Mouse (Mus musculus) embryonic fibroblast, embryonic 13.5 days (primary cell): ENCODE data around the gene Fbn1. TPM values are rescaled to one million over a fixed set of nuclear protein-coding genes. Genes with fewer than 3 reads are reported as not detected.
A peak's percentile ranks its signal among the peaks of the same experiment; 100 is the strongest.

ENCODE experiments used
- H3K27ac ChIP-seq: 2 replicates; pipeline ENCODE4 v1.5.1; 2012; ENCODE audit warnings: low read length, control low read depth, inconsistent platforms; ENCODE audit not compliant: insufficient read depth
- H3K4me1 ChIP-seq: 2 replicates; pipeline ENCODE4 v1.6.1; 2011; ENCODE audit warnings: low read length; ENCODE audit not compliant: control insufficient read depth, insufficient read depth
- H3K4me3 ChIP-seq: 2 replicates; pipeline ENCODE4 v1.5.1; 2011; ENCODE audit warnings: mild to moderate bottlenecking, control low read depth, low read length; ENCODE audit not compliant: insufficient read depth
- CTCF ChIP-seq: IDR thresholded peaks from 2 replicates; pipeline ENCODE4 v1.5.1; 2011; ENCODE audit warnings: mild to moderate bottlenecking, control low read depth, low read length, moderate library complexity, borderline replicate concordance; ENCODE audit not compliant: insufficient read depth
- POLR2A ChIP-seq: IDR thresholded peaks from 2 replicates; pipeline ENCODE4 v1.6.1; 2011; ENCODE audit warnings: low read depth, mild to moderate bottlenecking, control low read depth, low read length, moderate library complexity
- polyA plus RNA-seq: library from polyadenylated mRNA; stranded (reverse); fragments of >200 nt; gene quantifications from 2 replicates; pipeline ENCODE4 v1.2.4, GENCODE M21; 2011; ENCODE audit warnings: low read depth; ENCODE audit not compliant: missing spikeins, insufficient read length

Gene Fbn1
- 593 and 598 TPM in 2 replicates for polyA plus RNA-seq

- H3K27ac ChIP-seq, result peak within 1 kb of the TSS; percentile 87
- H3K4me3 ChIP-seq, result peak within 1 kb of the TSS; percentile 31
- no peak; the same call in 1 of the 2 replicates for TF ChIP-seq POLR2A
- no peak for TF ChIP-seq CTCF
- no peaks in the 10 kb centered on the region; the same call in 1 of the 2 replicates for H3K4me1 ChIP-seq
Measured at GRCm38 (mm10) chr2:125507893-125508292, at the start of gene Fbn1. Gene Fbn1, minus strand, starts transcription at chr2:125507993.

DNA sequence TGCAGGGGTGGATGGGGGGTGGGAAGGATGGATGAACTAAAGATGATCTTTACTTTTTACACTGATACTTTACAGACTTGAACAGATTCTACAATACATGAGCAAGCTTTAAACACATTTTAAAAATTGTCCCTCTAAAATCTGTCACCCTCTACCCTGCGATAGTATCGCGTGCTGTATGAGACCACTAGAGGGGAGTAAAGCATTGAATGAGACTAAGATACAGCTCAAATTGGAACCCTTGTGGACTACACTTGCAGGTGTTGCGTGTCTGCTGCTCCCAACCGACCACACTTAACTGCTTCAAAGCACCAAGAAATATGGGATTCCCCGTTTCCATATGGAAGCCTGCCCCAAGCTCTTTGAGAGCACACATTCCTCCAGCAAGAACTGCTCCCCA lies 48.0 kb upstream of the Fbn1 start:
- Histone ChIP-seq H3K27ac (no peak overlapping the region), H3K4me1 (peaks cover 3% of the 10 kb centered on the region)
- TF ChIP-seq CTCF, result no peak
- TF ChIP-seq POLR2A, result no peak

DNA sequence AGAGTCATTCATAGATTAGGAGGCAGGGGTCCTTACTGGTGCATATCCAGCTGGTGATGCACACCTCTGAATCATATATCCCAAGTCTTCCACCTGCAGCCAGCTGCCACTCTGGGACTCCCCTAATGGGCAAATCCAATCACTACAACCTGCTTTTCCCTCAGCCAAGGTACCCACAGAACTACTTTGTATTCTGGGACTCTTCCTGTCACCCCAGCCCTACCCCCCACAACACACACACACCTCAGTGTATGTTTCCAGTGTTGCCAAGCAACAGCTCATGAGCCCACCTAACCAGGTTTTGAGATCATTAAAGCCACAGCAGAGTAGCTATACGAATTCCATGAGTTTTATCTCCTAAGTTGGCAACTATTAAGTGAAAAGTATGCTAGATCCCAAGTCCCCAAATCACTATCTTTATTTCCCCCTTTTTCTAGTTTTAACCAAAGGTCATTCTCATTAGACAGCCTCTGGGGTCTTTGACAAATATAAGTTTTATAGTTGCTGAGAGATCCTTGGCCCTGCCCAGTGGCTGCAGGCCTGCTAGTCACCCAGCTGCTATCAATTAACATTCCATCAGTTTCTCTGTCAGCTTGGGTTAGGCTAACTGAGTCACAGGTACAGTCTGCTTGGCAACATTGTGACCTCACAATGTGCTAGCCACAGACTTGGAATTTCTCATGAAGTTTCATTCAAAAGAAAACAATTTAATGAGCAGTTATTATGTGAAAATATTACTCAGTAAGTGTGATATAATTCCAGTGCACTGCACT lies 41.2 kb upstream of the Fbn1 start:
- TF ChIP-seq POLR2A, result no peak
- no peak for TF ChIP-seq CTCF
- no peak overlapping the region for H3K4me3 ChIP-seq
- H3K4me1 ChIP-seq, result peaks cover 3% of the 10 kb centered on the region
- H3K27ac ChIP-seq, result 0 out of 2 replicates have a peak overlapping the region, but pooled peaks have one; percentile 4

More for the DNA sequence above, 48.0 kb upstream of the Fbn1 start:
- H3K4me3 ChIP-seq, result no peak overlapping the region

GRCm38 (mm10) chr2:125544986-125545385 lies 37.2 kb upstream of the Fbn1 start:
- Histone ChIP-seq H3K4me1 (peaks cover 9% of the 10 kb centered on the region), H3K4me3 (no peak overlapping the region), H3K27ac (peak overlapping the region; percentile 88)
- TF ChIP-seq CTCF, result no peak

DNA sequence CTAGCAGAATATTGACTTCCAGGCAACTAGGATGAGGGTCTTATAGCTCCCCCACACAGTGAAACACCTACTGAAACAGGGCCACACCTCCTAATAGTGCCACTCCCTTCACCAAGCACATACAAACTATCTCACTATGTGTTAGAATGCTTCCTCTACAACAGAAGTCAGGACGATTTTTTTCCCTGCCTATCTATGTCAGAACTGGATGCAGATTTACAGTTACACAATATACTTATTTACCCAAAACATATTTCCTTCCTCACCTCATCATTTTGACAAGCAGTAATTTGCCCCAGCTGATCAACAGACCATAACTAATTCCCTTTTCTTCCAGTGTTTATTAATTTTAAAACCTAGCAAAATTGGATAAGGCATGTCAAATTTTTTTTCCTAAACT lies 35.9 kb upstream of the Fbn1 start:
- no peak overlapping the region for H3K27ac ChIP-seq
- TF ChIP-seq CTCF (no peak), POLR2A (no peak)
- H3K4me1 ChIP-seq, result peaks cover 14% of the 10 kb centered on the region
- no peak overlapping the region for H3K4me3 ChIP-seq

- peaks cover 14% of the 10 kb centered on the region for H3K4me1 ChIP-seq
- TF ChIP-seq POLR2A (no peak), CTCF (no peak)
- H3K27ac ChIP-seq, result peak overlapping the region; percentile 63
- H3K4me3 ChIP-seq, result no peak overlapping the region
Measured at GRCm38 (mm10) chr2:125541451-125541850, 33.7 kb upstream of the Fbn1 start.

- H3K27ac ChIP-seq, result peak overlapping the region; percentile 75
- H3K4me3 ChIP-seq, result no peak overlapping the region
- TF ChIP-seq POLR2A (no peak), CTCF (no peak)
Measured at GRCm38 (mm10) chr2:125540579-125540978, 32.8 kb upstream of the Fbn1 start.

GRCm38 (mm10) chr2:125539640-125540039 lies 31.8 kb upstream of the Fbn1 start:
- H3K4me1 ChIP-seq, result peaks cover 14% of the 10 kb centered on the region
- TF ChIP-seq CTCF, result no peak
- TF ChIP-seq POLR2A, result no peak
- peak overlapping the region; percentile 75 for H3K27ac ChIP-seq
- no peak overlapping the region for H3K4me3 ChIP-seq

More at GRCm38 (mm10) chr2:125540579-125540978, 32.8 kb upstream of the Fbn1 start:
- peaks cover 14% of the 10 kb centered on the region for H3K4me1 ChIP-seq

DNA sequence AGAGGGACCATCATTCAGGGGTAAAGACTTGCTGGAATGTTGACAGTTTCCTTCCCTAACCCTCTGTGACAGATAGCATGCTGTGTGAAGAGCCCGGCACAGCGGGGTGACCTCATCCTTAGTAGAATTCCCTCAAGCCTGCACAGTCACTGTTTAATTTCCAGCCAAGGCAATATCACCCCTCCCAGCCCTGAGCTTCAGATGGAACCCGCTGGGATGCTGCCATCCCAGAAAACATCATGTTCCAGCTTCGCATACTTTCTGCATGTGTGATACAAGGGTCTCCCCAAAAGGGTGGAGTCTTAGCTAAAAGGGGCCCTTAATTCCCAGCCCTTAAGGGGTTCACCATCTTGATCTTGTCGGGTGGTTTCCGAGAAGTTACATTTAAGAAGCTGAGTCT lies 22.9 kb upstream of the Fbn1 start:
- Histone ChIP-seq H3K4me1 (peaks cover 18% of the 10 kb centered on the region; the same call in 1 of the 2 replicates), H3K27ac (peak overlapping the region; percentile 82), H3K4me3 (no peak overlapping the region)
- TF ChIP-seq CTCF, result no peak
- TF ChIP-seq POLR2A, result no peak

DNA sequence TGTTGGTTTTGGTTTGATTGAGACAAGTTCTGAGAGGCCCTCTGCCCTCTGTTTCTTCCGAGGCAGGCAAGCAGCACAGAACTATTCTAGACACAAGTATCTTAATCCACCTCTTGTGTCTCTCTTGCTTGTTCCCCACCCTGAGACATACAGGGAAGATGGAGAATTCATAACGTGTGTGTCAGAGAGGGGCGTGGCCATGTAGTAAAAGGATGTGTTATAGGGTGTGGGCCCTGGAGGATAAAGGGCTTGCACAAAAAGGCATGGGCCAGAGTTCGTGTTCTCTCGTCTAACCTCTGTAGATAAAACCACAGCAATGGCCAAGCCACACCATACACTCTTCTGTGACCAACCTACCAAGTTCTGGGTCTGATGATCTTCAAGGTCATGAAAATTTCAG lies 18.8 kb upstream of the Fbn1 start:
- TF ChIP-seq CTCF, result no peak
- peak overlapping the region; percentile 22; the same call in 1 of the 2 replicates for H3K27ac ChIP-seq
- peaks cover 18% of the 10 kb centered on the region; the same call in 1 of the 2 replicates for H3K4me1 ChIP-seq

GRCm38 (mm10) chr2:125525484-125525883 lies 17.7 kb upstream of the Fbn1 start:
- Histone ChIP-seq H3K4me1 (peaks cover 10% of the 10 kb centered on the region; the same call in 1 of the 2 replicates), H3K4me3 (no peak overlapping the region), H3K27ac (no peak overlapping the region)
- TF ChIP-seq POLR2A (no peak), CTCF (no peak)

More for the DNA sequence above, 18.8 kb upstream of the Fbn1 start:
- H3K4me3 ChIP-seq, result no peak overlapping the region
